Mouse (Mus musculus) stomach, postnatal 0 days (tissue): ENCODE measurements around the gene Naglu. TPM values are rescaled to one million over a fixed set of nuclear protein-coding genes. Genes with fewer than 3 reads are reported as not detected.

Experiments
- ATAC-seq: fragments of 200-750 bp; cut with Nextera tagmentation; 2 replicates; pipeline ENCODE4 v1.8.0; 2017; ENCODE audit not compliant: low FRiP score, low TSS enrichment
- DNase-seq: peaks from one replicate; pipeline ENCODE4 v3.0.0-alpha.2; 2016; ENCODE audit warnings: low spot score
- H3K27ac ChIP-seq: fragments of 300-500 bp; sonication (generic); replicated peaks from 2 replicates; pipeline ENCODE4 v1.5.1; 2014; ENCODE audit warnings: mild to moderate bottlenecking, control low read depth
- H3K27me3 ChIP-seq: fragments of 300-500 bp; sonication (generic); 2 replicates; pipeline ENCODE4 v1.6.1; 2014; ENCODE audit warnings: low read length; ENCODE audit not compliant: control insufficient read depth, insufficient read depth
- H3K36me3 ChIP-seq: fragments of 300-500 bp; sonication (generic); 2 replicates; pipeline ENCODE4 v1.6.1; 2014; ENCODE audit warnings: low read length, mixed read lengths; ENCODE audit not compliant: control insufficient read depth, insufficient read depth
- H3K4me1 ChIP-seq: fragments of 300-500 bp; sonication (generic); replicated peaks from 2 replicates; pipeline ENCODE4 v1.6.1; 2014; ENCODE audit warnings: antibody characterized with exemption; ENCODE audit not compliant: control insufficient read depth, insufficient read depth
- H3K4me2 ChIP-seq: fragments of 300-500 bp; sonication (generic); replicated peaks from 2 replicates; pipeline ENCODE4 v1.6.1; 2014; ENCODE audit warnings: low read depth, mild to moderate bottlenecking, control low read depth, moderate library complexity
- H3K4me3 ChIP-seq: fragments of 300-500 bp; sonication (generic); 2 replicates; pipeline ENCODE4 v1.5.1; 2014; ENCODE audit warnings: low read depth, low read length, control low read depth
- H3K9ac ChIP-seq: fragments of 300-500 bp; sonication (generic); 2 replicates; pipeline ENCODE4 v1.6.1; 2014; ENCODE audit warnings: mild to moderate bottlenecking, low read length, control low read depth, mixed read lengths
- H3K9me3 ChIP-seq: fragments of 300-500 bp; sonication (generic); 2 replicates; pipeline ENCODE4 v1.6.1; 2016; ENCODE audit warnings: low read length; ENCODE audit not compliant: control insufficient read depth
- CTCF ChIP-seq: IDR thresholded peaks from 2 replicates; pipeline ENCODE4 v1.5.1; 2016; ENCODE audit warnings: antibody characterized with exemption, low read depth, mild to moderate bottlenecking, moderate library complexity
- EP300 ChIP-seq: optimal IDR thresholded peaks from 2 replicates; pipeline ENCODE3; 2016; ENCODE audit warnings: antibody characterized with exemption
- WGBS: fragments of 180-500 bp; shearing (Covaris S2); extraction: QIAGEN DNeasy Blood & Tissue Kit; methylation state at CpG from one replicate; pipeline ENCODE4 v1.1.7; 2014; 5-methylcytosine and 5-hydroxymethylcytosine counted together
- polyA plus RNA-seq: library from polyadenylated mRNA; unstranded; fragments of >200 nt; fragmentation: Nextera tagmentation; extraction: Ambion mirVana; gene quantifications from 2 replicates; pipeline ENCODE4 v1.2.1, GENCODE M21; 2015

Gene Naglu
- polyA plus RNA-seq, 1 experiment from 2014 or later = 16.0 TPM

DNA sequence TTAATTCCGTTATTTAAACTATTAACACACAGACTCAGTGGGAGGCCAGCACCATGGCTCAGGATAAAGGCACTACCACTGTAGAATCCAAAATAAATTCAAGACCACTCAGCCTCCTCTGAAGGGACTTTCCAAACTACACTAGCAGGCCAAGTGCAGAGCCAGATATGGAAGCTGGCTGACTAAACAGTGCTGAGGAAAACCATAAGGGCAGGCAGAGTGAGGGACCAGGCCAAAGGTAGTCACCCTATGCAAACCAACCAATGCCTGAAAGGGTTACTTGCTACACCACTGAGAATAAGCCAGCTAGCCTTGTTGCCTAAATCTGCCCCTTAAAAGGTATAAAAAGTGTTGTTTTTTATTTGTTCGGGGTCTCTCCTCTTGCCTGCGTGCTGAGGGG lies 42.4 kb downstream of the Naglu start:
- Histone ChIP-seq H3K4me1 (no peaks in the 10 kb centered on the region; the same call in 1 of the 2 replicates), H3K9me3 (no peaks in the 10 kb centered on the region), H3K4me2 (no peak overlapping the region), H3K27me3 (no peaks in the 10 kb centered on the region), H3K27ac (no peak overlapping the region), H3K4me3 (no peak overlapping the region), H3K9ac (no peak overlapping the region), H3K36me3 (peaks cover 3% of the 10 kb centered on the region; the same call in 1 of the 2 replicates)
- 87% methylated on average over 3 of the region's 3 CpGs for WGBS
- no peak for ATAC-seq
- TF ChIP-seq CTCF (no peak), EP300 (no peak)
- DNase-seq = no peak

DNA sequence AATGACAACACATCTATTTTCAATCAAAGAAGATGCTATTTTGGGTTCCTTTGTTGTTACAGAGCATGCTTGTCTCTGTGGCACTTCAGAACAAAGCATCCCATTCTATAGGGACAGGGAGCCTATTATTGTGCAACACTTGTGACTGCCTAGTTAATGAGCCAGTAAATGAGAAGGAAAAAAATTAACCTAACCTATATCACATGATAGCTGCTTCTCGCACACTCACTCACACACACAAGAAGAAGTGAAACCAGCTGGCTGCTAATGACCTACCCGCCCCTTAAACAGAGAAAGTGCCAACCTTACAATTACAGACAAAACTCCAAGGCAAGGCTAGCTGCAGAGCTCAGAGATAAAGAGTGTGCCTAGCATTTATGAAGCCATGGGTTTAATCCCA lies 45.8 kb downstream of the Naglu start:
- peaks cover 3% of the 10 kb centered on the region; the same call in 1 of the 2 replicates for H3K36me3 ChIP-seq
- peaks cover 9% of the 10 kb centered on the region for H3K4me1 ChIP-seq
- H3K9ac ChIP-seq = no peak overlapping the region
- no peaks in the 10 kb centered on the region for H3K9me3 ChIP-seq
- 0 out of 2 replicates have a peak overlapping the region, but pooled peaks have one; percentile 25 for H3K27ac ChIP-seq
- no peak overlapping the region for H3K4me2 ChIP-seq
- no peaks in the 10 kb centered on the region for H3K27me3 ChIP-seq
- no peak for TF ChIP-seq CTCF
- no peak for TF ChIP-seq EP300
- ATAC-seq = no peak
- 60% methylated on average over 2 of the region's 2 CpGs for whole genome bisulfite sequencing
- peak; percentile 21 for DNase-seq
- no peak overlapping the region for H3K4me3 ChIP-seq

DNA sequence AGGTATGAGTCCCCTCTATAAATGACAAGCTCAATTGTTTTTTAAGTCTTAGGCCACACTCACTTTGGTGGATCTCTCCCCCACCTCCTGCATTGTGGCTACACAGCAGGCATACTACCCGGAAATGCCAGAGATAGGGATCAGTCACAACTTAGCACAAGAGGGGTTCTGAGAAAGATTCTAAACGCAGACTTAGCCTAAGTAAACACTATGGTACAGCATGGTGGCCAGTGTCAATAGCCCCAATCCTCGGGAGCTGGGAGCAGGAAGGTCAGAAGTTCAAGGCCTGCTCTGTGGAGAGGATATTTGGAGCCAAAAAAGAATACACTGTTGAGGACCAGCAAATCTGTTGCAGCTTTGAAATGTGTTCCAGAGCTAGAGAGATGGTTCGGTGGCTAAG lies 48.3 kb downstream of the Naglu start:
- peak overlapping the region; percentile 86 for H3K4me2 ChIP-seq
- peaks cover 4% of the 10 kb centered on the region; the same call in 1 of the 2 replicates for H3K36me3 ChIP-seq
- H3K27ac ChIP-seq = no peak overlapping the region
- no peaks in the 10 kb centered on the region for H3K9me3 ChIP-seq
- no peak for DNase-seq
- no peaks in the 10 kb centered on the region for H3K27me3 ChIP-seq
- H3K4me3 ChIP-seq = peak overlapping the region; percentile 88
- TF ChIP-seq CTCF = no peak
- no peak for TF ChIP-seq EP300
- ATAC-seq = no peak
- WGBS = 25% methylated on average over 4 of the region's 4 CpGs
- H3K4me1 ChIP-seq = peaks cover 13% of the 10 kb centered on the region
- H3K9ac ChIP-seq = peak overlapping the region; percentile 94

GRCm38 (mm10) chr11:101119131-101119760 lies 49.4 kb downstream of the Naglu start:
- Histone ChIP-seq H3K4me2 (peak overlapping the region; percentile 86), H3K27ac (peak overlapping the region; percentile 92), H3K9me3 (no peaks in the 10 kb centered on the region), H3K36me3 (0 out of 2 replicates have a peak, but pooled peaks cover 2% of the 10 kb centered on the region), H3K27me3 (no peaks in the 10 kb centered on the region), H3K4me1 (peaks cover 13% of the 10 kb centered on the region), H3K9ac (peak overlapping the region; percentile 94), H3K4me3 (peak overlapping the region; percentile 88)
- 0% methylated on average over 34 of the region's 39 CpGs for WGBS
- TF ChIP-seq EP300 = no peak
- peak; percentile 63 for TF ChIP-seq CTCF
- DNase-seq (no peak), ATAC-seq (peak; percentile 79)

DNA sequence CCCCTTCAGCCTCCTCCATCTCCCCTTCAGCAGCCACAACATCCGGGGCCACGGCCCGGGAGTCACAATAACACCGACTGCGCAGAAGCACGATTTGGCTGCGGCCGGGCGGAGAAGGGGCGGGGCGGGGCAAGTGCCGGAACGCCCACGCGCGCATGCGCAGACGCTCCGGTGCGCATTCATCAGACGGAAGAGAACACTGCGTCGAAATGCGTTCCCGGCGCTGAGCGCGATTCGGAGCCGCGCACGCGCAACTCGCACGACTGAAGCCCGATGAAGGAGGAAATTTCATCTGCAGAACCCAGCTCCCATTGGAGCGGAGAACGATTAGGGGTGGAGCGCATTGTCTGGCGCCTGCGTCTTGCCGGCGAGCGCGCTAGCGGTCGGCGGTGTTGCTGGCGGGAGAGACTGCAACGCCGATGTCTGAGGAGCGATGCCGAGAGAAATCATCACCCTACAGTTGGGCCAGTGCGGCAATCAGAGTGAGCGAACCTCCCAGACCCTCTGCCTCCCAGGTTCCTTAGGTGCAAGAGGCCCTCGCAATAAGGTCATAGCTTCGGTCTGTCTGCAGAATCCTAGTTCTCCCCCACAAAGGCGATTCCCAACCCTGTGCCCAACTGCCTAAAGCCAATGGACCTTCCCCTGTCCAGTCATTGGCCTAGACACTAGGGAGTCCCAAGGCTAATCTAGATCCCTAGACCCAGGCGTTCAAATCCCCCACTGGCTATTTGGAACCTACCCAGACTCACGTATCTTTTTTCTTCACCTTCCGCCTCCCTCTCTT lies 50.1 kb downstream of the Naglu start, which contains the start of the genes Retreg3 and Tubg1:
Retreg3 (minus strand) TSS at position 133 of the 784 bp plus-strand sequence.
Tubg1 (plus strand) TSS at position 178 of the 784 bp plus-strand sequence.
- peak within 1 kb of the TSS; percentile 86 for H3K4me2 ChIP-seq
- peak within 1 kb of the TSS; percentile 94 for H3K9ac ChIP-seq
- DNase-seq (peak; percentile 99), ATAC-seq (peak; percentile 96)
- H3K27ac ChIP-seq = peak within 1 kb of the TSS; percentile 92
- TF ChIP-seq EP300 = no peak
- peaks cover 13% of the 10 kb centered on the region for H3K4me1 ChIP-seq
- no peaks in the 10 kb centered on the region for H3K27me3 ChIP-seq
- H3K4me3 ChIP-seq = peak within 1 kb of the TSS; percentile 88
- WGBS = under 1% methylated on average over 61 of the region's 61 CpGs
- 0 out of 2 replicates have a peak, but pooled peaks cover 2% of the 10 kb centered on the region for H3K36me3 ChIP-seq
- H3K9me3 ChIP-seq = no peaks in the 10 kb centered on the region
